Mouse (Mus musculus) MEL (cell line): ENCODE results near the gene Fzd7. TPM values are rescaled to one million over a fixed set of nuclear protein-coding genes. Genes with fewer than 3 reads are reported as not detected.

ENCODE experiments used
- DNase-seq: peaks from one replicate; pipeline ENCODE4 v3.0.0; 2011; ENCODE audit warnings: low read depth, low spot score
- H3K27ac ChIP-seq: 2 replicates; pipeline ENCODE4 v1.5.1; 2012; ENCODE audit warnings: low read depth, mild to moderate bottlenecking, control low read depth, low read length, moderate library complexity; ENCODE audit not compliant: control insufficient read depth
- H3K27me3 ChIP-seq, 2 experiments: fragments of 150-350 bp in 1 of 2; sonication (generic) in 1 of 2; 2 replicates each; pipeline ENCODE4 v1.6.1; 2012; ENCODE audit warnings: low read length in 2 of 2, mild to moderate bottlenecking in 2 of 2, improper control_type of control experiment in 1 of 2, moderate library complexity in 1 of 2; ENCODE audit not compliant: insufficient read depth in 2 of 2, control insufficient read depth in 1 of 2
- H3K36me3 ChIP-seq, 2 experiments: 2 replicates each; pipeline ENCODE4 v1.6.1; 2012 to 2014; ENCODE audit warnings: low read length in 2 of 2, improper control_type of control experiment in 1 of 2, inconsistent platforms in 1 of 2, mild to moderate bottlenecking in 1 of 2; ENCODE audit not compliant: insufficient read depth in 2 of 2, control insufficient read depth in 1 of 2
- H3K4me1 ChIP-seq, 2 experiments: fragments of 150-350 bp in 1 of 2; sonication (generic) in 1 of 2; 2 replicates each; pipeline ENCODE4 v1.6.1; 2012; ENCODE audit warnings: low read length in 2 of 2, improper control_type of control experiment in 1 of 2, mild to moderate bottlenecking in 1 of 2; ENCODE audit not compliant: insufficient read depth in 2 of 2, control insufficient read depth in 1 of 2
- H3K4me3 ChIP-seq, 2 experiments: fragments of 150-350 bp in 1 of 2; sonication (generic) in 1 of 2; 2 replicates each; pipeline ENCODE4 v1.5.1; 2012; ENCODE audit warnings: low read depth in 2 of 2, low read length in 2 of 2, mild to moderate bottlenecking in 2 of 2, moderate library complexity in 2 of 2, control low read depth in 1 of 2, improper control_type of control experiment in 1 of 2; ENCODE audit not compliant: control insufficient read depth in 1 of 2, insufficient read depth in 1 of 2
- H3K79me2 ChIP-seq: 2 replicates; pipeline ENCODE4 v1.6.1; 2012; ENCODE audit warnings: mild to moderate bottlenecking, low read length, moderate library complexity; ENCODE audit not compliant: control insufficient read depth, poor library complexity, insufficient read depth
- H3K9ac ChIP-seq: 2 replicates; pipeline ENCODE4 v1.6.1; 2012; ENCODE audit warnings: low read depth, mild to moderate bottlenecking, control low read depth, low read length, moderate library complexity; ENCODE audit not compliant: control insufficient read depth, poor library complexity, severe bottlenecking
- H3K9me3 ChIP-seq: fragments of 150-350 bp; sonication (generic); replicated peaks from 2 replicates; pipeline ENCODE4 v1.6.1; 2012; ENCODE audit warnings: mild to moderate bottlenecking, low read length, improper control_type of control experiment, moderate library complexity; ENCODE audit not compliant: insufficient read depth
- CHD1 ChIP-seq: IDR thresholded peaks from 2 replicates; pipeline ENCODE4 v1.6.1; 2012; ENCODE audit warnings: low read depth, mild to moderate bottlenecking, inconsistent platforms, low read length, improper control_type of control experiment
- CHD2 ChIP-seq: IDR thresholded peaks from 2 replicates; pipeline ENCODE4 v1.6.1; 2011; ENCODE audit warnings: low read length, improper control_type of control experiment
- CTCF ChIP-seq, 3 experiments: IDR thresholded peaks in 2 of 3; conservative IDR thresholded peaks in 1 of 3; 2 replicates each; pipeline ENCODE4 v1.5.1; 2011 to 2012; ENCODE audit warnings: low read length in 3 of 3, low read depth in 2 of 3, mild to moderate bottlenecking in 2 of 3, improper control_type of control experiment in 1 of 3, inconsistent platforms in 1 of 3, mixed read lengths in 1 of 3, moderate library complexity in 1 of 3; ENCODE audit not compliant: control insufficient read depth in 1 of 3, insufficient read depth in 1 of 3, poor library complexity in 1 of 3, severe bottlenecking in 1 of 3
- E2F4 ChIP-seq: IDR thresholded peaks from 2 replicates; pipeline ENCODE4 v1.6.1; 2011; ENCODE audit warnings: low read depth, low read length, improper control_type of control experiment, borderline replicate concordance
- ETS1 ChIP-seq: IDR thresholded peaks from 2 replicates; pipeline ENCODE4 v1.6.1; 2012; ENCODE audit warnings: low read depth, mild to moderate bottlenecking, inconsistent platforms, low read length, improper control_type of control experiment, moderate library complexity
- HCFC1 ChIP-seq: IDR thresholded peaks from 2 replicates; pipeline ENCODE4 v1.6.1; 2012; ENCODE audit warnings: low read depth, mild to moderate bottlenecking, inconsistent platforms, low read length, improper control_type of control experiment, moderate library complexity
- JUND ChIP-seq: IDR thresholded peaks from 2 replicates; pipeline ENCODE4 v1.6.1; 2011; ENCODE audit warnings: low read depth, mild to moderate bottlenecking, improper control_type of control experiment, low read length
- KAT2A ChIP-seq: conservative IDR thresholded peaks from 2 replicates; pipeline ENCODE4 v1.6.1; 2012; ENCODE audit warnings: low read depth, low read length, improper control_type of control experiment, inconsistent platforms
- MAX ChIP-seq: IDR thresholded peaks from 2 replicates; pipeline ENCODE4 v1.6.1; 2011; ENCODE audit warnings: low read length, improper control_type of control experiment
- MYB ChIP-seq: IDR thresholded peaks from 2 replicates; pipeline ENCODE4 v1.6.1; 2011; ENCODE audit warnings: mild to moderate bottlenecking, low read depth, low read length, improper control_type of control experiment
- MYC ChIP-seq: IDR thresholded peaks from 2 replicates; pipeline ENCODE4 v1.6.1; 2011; ENCODE audit warnings: low read depth, mild to moderate bottlenecking, low read length, improper control_type of control experiment, moderate library complexity
- NELFE ChIP-seq: IDR thresholded peaks from 2 replicates; pipeline ENCODE4 v1.6.1; 2011; ENCODE audit warnings: low read depth, low read length, improper control_type of control experiment
- NRF1 ChIP-seq: IDR thresholded peaks from 2 replicates; pipeline ENCODE4 v1.6.1; 2014; ENCODE audit warnings: low read depth, mild to moderate bottlenecking, inconsistent platforms, low read length, improper control_type of control experiment, moderate library complexity; ENCODE audit not compliant: poor library complexity, insufficient read depth, severe bottlenecking
- POLR2AphosphoS5 ChIP-seq: IDR thresholded peaks from 2 replicates; pipeline ENCODE4 v1.6.1; 2012; ENCODE audit warnings: low read depth, borderline replicate concordance, mild to moderate bottlenecking, inconsistent platforms, low read length, moderate library complexity, mixed read lengths
- RAD21 ChIP-seq: IDR thresholded peaks from 2 replicates; pipeline ENCODE4 v1.6.1; 2011; ENCODE audit warnings: mild to moderate bottlenecking, low read depth, low read length, improper control_type of control experiment
- SIN3A ChIP-seq: IDR thresholded peaks from 2 replicates; pipeline ENCODE4 v1.6.1; 2012; ENCODE audit warnings: low read length, improper control_type of control experiment, inconsistent platforms
- SMC3 ChIP-seq: IDR thresholded peaks from 2 replicates; pipeline ENCODE4 v1.6.1; 2011; ENCODE audit warnings: low read depth, low read length, improper control_type of control experiment
- TAL1 ChIP-seq: IDR thresholded peaks from 2 replicates; pipeline ENCODE4 v1.6.1; 2012; ENCODE audit warnings: mild to moderate bottlenecking, inconsistent platforms, low read length, moderate library complexity, mixed read lengths
- TBP ChIP-seq: IDR thresholded peaks from 2 replicates; pipeline ENCODE4 v1.8.0; 2011; ENCODE audit warnings: low read depth, low read length, improper control_type of control experiment
- ZC3H11A ChIP-seq: IDR thresholded peaks from 2 replicates; pipeline ENCODE4 v1.6.1; 2012; ENCODE audit warnings: low read depth, mild to moderate bottlenecking, inconsistent platforms, low read length, improper control_type of control experiment
- ZKSCAN1 ChIP-seq: IDR thresholded peaks from 2 replicates; pipeline ENCODE4 v1.6.1; 2012; ENCODE audit warnings: low read depth, mild to moderate bottlenecking, inconsistent platforms, low read length, improper control_type of control experiment, moderate library complexity
- ZMIZ1 ChIP-seq: IDR thresholded peaks from 2 replicates; pipeline ENCODE4 v1.6.1; 2012; ENCODE audit warnings: low read depth, mild to moderate bottlenecking, inconsistent platforms, low read length, improper control_type of control experiment, moderate library complexity
- ZNF384 ChIP-seq: IDR thresholded peaks from 2 replicates; pipeline ENCODE4 v1.6.1; 2012; ENCODE audit warnings: low read depth, mild to moderate bottlenecking, inconsistent platforms, low read length, improper control_type of control experiment
- polyA plus RNA-seq, 2 experiments: library from polyadenylated mRNA; stranded (reverse) in 1 of 2; unstranded in 1 of 2; fragments of >175 nt in 1 of 2; fragments of >200 nt in 1 of 2; gene quantifications; 2 replicates each; pipeline versions ENCODE4 v1.2.1 to v1.2.4; 2012; ENCODE audit warnings: low replicate concordance in 2 of 2, low read depth in 1 of 2; ENCODE audit not compliant: insufficient read length in 2 of 2, insufficient read depth in 1 of 2, missing spikeins in 1 of 2
- total RNA-seq: library from RNA; depleted of rRNA; stranded (reverse); fragments of 300-350 nt; gene quantifications from 2 replicates; pipeline ENCODE4 v1.2.3, GENCODE M21; 2012

Gene Fzd7
- total and polyA plus RNA-seq, 3 experiments: 18.5 to 24.7 TPM; not detected in 1

DNA sequence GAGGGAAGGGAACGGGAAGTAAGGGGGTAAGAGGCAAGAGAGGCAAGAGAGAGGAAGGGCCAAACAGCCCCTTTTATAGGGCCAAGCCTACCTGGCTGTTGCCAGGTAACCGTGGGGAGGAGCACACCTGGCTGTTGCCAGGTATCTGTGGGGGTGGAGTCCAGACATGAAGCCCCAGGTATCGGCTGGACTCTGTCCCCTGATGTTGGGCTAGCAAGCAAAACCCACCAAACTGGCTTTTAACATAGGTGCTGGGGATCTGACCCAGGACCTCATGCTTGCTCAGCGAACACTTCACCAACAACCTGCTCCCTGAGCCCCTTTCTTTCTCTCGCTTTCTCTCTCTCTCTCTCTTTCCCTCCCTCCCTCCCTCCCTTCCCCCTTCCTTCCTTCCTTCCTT lies 37.0 kb upstream of the Fzd7 start:
- H3K27ac ChIP-seq: no peak overlapping the region
- H3K27me3 ChIP-seq: peaks cover 5 to 6% of the 10 kb centered on the region in 2 experiments
- H3K4me1 ChIP-seq: no peaks in the 10 kb centered on the region
- H3K9me3 ChIP-seq: no peaks in the 10 kb centered on the region
- H3K36me3 ChIP-seq: no peaks in the 10 kb centered on the region
- TF ChIP-seq MYC (no peak), NRF1 (no peak), ZNF384 (no peak), CHD2 (no peak), JUND (no peak), MYB (no peak)
- TF ChIP-seq, all 39 proteins: peak for 0
- Histone ChIP-seq H3K4me3 (no peak overlapping the region), H3K79me2 (no peaks in the 10 kb centered on the region), H3K9ac (no peak overlapping the region)
- no peak for DNase-seq

DNA sequence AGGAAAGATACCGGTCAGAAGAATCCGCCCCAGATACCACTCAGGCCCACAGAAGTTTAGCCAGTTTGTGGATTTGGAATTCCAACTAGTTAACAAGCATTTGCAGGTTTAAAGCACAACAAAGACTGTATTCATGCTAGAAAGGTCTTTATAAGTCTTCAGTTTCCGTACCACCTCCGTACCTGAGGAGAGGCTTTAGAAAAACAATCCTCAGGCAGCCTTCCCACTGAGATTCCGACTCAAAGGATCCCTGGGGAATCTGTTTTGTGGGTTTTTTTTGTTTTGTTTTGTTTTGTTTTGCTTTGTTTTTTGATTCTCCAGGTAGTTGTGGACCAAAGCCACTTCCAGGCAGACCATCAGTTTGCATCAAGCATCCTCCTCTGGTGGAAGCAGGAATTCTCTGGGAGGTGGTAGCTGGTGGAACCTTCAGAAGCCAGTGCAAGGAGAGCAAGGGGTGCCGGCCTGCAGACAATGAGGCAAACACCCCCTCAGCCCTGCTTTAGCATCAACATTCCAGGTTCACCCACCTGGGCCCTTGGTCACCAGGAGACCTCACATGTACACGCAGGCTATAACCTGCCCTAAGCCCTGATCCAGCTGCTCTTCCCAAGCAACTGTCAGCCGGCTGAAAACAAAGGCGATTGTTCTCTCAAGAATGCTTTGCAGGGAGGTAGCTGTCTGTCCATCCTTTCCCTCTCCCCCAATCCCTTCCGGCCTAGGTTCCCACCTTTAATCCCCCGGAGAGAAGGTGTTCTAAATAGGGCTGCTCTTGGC lies 33.5 kb upstream of the Fzd7 start:
- H3K9ac ChIP-seq: no peak overlapping the region
- no peak for DNase-seq
- no peak overlapping the region for H3K4me3 ChIP-seq
- no peak overlapping the region for H3K27ac ChIP-seq
- peaks cover 5 to 6% of the 10 kb centered on the region in 2 experiments for H3K27me3 ChIP-seq
- H3K9me3 ChIP-seq: no peaks in the 10 kb centered on the region
- no peaks in the 10 kb centered on the region for H3K79me2 ChIP-seq
- H3K4me1 ChIP-seq: peaks cover 0 to 2% of the 10 kb centered on the region in 2 experiments; a peak in 1 of 4 replicates
- TF ChIP-seq ETS1 (no peak), E2F4 (no peak), CTCF (IDR thresholded peaks at IDR 0.05 in 2 of 3, conservative IDR thresholded peaks at IDR 0.05 in 1 of 3; ENCODE audit: control insufficient read depth in 1 of 3, insufficient read depth in 1 of 3, low read depth in 2 of 3, low read length in 3 of 3, poor library complexity in 1 of 3, severe bottlenecking in 1 of 3) (no peak), SIN3A (no peak), TAL1 (no peak), NELFE (no peak), CHD1 (no peak), SMC3 (no peak), ZC3H11A (no peak), KAT2A (no peak), ZKSCAN1 (no peak), HCFC1 (no peak), MYC (no peak), TBP (no peak), POLR2AphosphoS5 (no peak), RAD21 (no peak), ZMIZ1 (no peak), JUND (no peak), MAX (no peak), CHD2 (no peak)
- TF ChIP-seq, all 39 proteins: peak for 0
- no peaks in the 10 kb centered on the region for H3K36me3 ChIP-seq
